Mouse (Mus musculus) heart, adult 11 months (tissue): ENCODE data around the gene Igsf8.
A peak's percentile ranks its signal among the peaks of the same experiment; 100 is the strongest.

Experiments used
- DNase-seq: peaks from one replicate; pipeline ENCODE4 v3.0.0; 2022

Gene Igsf8

GRCm38 (mm10) chr1:172325680-172326535 lies 64.5 kb downstream of the Igsf8 start:
- DNase-seq: no peak

GRCm38 (mm10) chr1:172326684-172327083 lies 65.2 kb downstream of the Igsf8 start:
- no peak for DNase-seq

- no peak for DNase-seq
Observed at GRCm38 (mm10) chr1:172327206-172328001, 66.0 kb downstream of the Igsf8 start.

DNA sequence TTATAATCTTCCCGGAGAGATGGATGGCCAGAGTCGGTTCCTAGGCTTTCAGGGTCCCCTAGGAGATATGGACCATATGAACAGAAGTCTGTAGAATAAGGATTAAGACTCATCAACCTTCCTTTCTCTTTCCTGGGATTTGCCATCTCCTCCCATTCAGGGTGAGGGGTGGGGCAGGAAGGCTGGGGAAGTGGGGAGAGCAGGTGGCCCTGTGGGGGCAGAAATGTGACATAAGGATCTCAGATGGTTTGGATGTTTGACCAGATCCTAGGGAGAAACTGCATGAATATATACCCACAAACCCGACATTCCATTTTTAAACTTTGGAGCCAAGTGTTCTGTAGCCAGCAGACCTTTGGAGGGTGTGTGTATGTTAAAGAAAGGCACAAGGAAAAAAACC lies 66.6 kb downstream of the Igsf8 start:
- DNase-seq: no peak

DNA sequence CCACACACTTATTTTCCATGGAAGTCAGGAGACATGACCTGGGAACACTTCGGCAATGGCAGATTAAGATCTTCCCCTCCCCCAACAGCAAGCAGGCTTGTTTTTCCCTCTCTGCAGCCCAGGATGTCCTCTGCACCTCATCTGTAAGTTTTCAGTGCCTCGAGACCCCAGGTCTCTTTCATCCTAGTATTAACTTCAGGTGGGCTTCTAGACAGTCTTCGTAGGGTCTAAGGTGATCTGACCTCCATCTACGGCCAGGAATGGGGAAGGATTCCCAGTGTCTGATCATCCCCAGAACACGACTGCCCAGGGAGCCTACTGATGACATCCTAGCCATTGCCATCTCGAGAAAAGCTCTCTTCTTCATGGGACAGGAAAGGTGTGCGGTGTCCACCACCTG lies 67.0 kb downstream of the Igsf8 start:
- no peak for DNase-seq

DNA sequence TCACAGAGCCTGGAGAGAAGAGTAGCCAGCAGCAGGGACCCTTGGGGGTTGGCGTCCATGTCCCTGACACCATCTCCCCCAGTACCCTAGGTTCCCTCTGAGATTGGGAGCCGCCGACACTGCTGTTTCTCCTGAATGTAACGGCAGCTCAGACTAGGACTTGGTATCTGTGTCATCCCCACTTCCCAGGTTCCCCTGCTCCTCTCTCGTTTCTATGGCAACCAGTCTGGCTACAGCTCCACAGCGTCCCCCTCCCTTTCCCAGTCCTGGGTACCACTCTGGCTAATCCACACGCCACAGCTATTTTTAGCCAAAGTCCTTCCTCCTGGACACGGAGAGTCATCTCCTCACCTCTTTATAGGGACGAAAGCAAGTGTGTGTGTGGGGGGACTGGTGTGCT lies 67.7 kb downstream of the Igsf8 start, which contains the start of gene Kcnj9:
TSS of gene Kcnj9 (minus strand) at position 188 of the 400 bp plus-strand sequence.
- no peak for DNase-seq

DNA sequence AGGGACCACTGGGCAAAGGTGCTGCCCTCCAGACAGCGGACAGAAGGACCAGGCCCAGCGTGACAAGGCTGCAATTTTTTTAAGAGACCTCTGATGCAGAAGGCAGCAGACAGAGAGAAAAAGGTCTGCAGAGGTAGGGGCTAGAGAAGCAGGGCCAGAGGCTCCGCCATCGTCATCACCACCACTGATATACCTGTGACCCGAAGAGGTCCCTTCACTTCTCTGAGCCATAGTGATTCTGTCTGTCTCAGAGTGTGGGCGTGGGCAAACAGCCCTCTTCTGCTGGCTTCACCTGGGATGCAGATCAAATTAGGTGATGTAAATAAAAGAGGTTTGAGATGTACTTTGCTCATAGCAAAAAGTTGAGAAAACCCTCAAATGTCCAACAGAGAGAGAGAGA lies 68.2 kb downstream of the Igsf8 start:
- DNase-seq: no peak

GRCm38 (mm10) chr1:172331422-172331947 lies 70.0 kb downstream of the Igsf8 start:
- DNase-seq: no peak

DNA sequence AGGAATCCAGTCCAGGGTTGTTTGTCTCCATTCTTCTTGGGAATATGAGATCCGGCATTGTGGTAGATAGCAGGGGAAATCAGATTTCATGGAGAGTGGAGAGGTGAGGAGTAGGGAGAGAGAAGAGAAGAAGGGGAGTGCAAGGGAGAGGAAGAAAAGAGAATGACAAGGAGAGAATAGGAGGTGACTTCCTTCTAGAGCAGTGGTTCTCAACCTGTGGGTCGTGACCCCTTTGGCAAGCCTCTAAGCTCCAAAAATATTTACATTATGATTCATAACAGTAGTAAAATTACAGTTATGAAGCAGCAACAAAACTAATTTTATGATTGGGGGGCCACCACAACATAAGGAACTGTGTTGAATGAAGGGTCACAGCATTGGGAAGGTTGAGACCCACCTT lies 71.5 kb downstream of the Igsf8 start:
- no peak for DNase-seq

DNA sequence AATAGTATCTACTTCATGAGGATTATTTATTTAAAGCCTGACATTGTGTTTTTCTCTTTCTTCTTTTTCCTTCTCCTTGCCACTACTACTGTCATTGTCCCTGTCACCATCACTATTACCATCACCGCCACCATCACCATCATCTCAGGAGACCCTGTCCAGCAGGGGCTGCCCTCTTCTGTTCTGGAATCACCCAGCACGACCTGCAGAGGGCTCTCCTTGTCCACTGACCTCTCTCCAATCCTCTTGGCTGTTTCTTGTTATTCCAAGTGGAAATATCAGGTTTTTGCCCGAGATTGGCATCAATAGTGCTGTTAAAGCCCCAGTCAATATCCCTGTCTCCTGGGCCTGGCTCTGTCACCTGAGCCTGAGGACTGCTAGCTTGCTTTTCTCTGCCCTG lies 72.1 kb downstream of the Igsf8 start:
- DNase-seq: no peak

DNA sequence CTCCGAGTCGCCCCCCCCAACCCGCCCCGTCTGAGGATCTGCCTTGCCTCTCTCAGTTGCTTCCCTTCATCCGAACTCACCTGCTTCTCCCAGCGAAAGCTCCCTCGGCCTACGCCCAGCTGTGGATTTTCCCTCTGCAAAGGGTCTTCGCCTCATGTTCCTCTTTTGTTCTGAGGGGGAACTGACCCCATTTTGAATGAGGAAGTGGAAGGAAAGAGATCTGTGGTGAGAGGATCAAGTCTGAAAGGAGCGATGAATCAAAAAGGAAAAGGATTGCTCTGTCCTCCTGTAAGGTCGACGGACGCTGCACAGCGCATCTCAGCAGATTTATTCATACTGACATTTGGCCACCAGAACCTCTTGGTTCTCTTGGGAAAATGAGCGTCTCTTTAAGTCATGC lies 74.4 kb downstream of the Igsf8 start:
- no peak for DNase-seq

- no peak for DNase-seq
Observed at GRCm38 (mm10) chr1:172337411-172338185, 76.2 kb downstream of the Igsf8 start.

- peak; percentile 97 for DNase-seq
Observed at GRCm38 (mm10) chr1:172340729-172341321, 79.4 kb downstream of the Igsf8 start, which contains the start of gene Kcnj10. Gene Kcnj10, plus strand, starts transcription at chr1:172341210.

GRCm38 (mm10) chr1:172341386-172341785 lies 79.9 kb downstream of the Igsf8 start:
- DNase-seq: no peak

GRCm38 (mm10) chr1:172342729-172343128 lies 81.3 kb downstream of the Igsf8 start:
- no peak for DNase-seq

DNA sequence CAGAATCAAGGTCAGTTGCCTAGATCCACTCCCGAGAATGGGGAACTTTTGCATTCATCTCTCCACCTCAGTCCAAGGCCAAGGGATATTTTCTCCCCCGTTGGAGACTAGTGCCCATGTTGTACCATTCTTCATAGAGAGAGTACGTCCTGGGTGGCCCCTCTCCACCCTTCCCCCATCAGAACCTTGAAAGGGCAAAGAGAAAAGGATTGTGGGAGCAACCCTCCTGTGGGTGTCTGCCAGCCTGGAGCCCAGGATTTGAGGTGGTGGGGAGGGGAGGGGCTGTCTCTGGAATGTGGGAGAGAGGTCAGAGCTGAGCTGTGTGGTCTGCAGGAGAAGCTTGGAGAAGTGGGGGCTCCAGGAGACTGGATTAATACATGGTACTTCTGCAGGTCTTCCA lies 82.5 kb downstream of the Igsf8 start:
- DNase-seq: no peak

GRCm38 (mm10) chr1:172344820-172345219 lies 83.4 kb downstream of the Igsf8 start:
- no peak for DNase-seq

DNA sequence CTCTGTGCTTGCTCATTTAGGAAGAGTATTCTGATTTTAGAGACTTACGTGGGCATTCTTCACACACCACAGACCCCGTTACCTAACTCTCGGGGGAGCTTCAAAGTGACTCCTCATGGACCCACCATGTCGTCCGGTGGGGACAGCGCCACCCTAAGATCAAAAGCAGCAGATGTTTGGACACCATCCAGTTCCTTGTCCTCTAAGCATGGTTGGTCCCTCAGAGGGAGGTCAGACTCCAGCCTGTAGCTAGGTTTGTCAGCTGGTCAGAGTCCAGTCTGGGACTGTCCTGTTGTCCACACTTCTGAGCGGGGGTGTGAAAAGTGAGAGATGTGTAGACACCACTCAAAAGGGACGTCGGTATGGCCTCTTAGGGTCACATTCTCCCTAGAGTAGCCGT lies 85.3 kb downstream of the Igsf8 start:
- no peak for DNase-seq

DNA sequence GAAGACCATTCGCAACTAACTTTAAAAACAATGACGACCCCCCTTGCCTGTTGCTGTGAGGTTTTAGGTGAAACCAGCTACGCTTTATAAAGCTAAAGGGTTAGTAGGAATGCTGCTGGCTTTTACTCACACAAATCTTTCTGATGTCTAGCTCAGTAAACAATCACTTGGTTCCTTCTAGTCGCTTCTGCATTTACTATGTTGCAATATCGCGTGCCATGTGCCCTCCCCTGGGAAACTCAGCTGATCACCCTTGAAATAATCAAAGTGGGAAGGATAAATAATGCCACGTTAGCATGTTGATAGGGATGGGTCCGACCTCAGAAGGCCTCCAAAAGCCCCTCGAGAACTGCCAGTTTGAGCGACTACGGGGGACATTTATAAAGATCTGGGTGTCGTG lies 85.9 kb downstream of the Igsf8 start:
- no peak for DNase-seq

DNA sequence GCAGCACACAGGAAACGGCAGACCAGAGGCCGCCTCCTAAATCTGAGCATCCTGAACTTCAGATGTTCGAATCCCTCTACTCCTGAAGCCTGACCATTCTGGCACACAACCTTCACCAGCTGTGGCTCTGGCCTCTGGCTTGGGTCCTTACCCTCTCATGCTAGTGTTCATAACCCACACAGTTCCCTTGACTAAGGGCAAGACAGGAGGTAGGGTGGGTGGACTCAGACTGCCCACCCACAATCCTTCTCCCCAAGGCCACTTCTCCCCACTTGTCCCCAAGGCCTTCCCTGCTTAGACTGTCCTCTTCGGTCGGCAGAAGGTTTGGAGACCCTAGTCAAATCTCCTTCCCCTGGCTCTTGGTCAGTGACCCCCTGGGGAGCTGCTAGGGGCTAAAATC lies 88.1 kb downstream of the Igsf8 start:
- DNase-seq: no peak

- no peak for DNase-seq
Observed at GRCm38 (mm10) chr1:172349916-172350812, 88.7 kb downstream of the Igsf8 start.
